In genomic region chr17:79894054-79894453, GRCm38 (mm10) we compare ENCODE assay signal across 8 mouse cellular contexts. TPM values are rescaled to one million over a fixed set of nuclear protein-coding genes. Genes with fewer than 3 reads are reported as not detected.
DNase-seq lines count a peak whose midpoint lies in the region; ATAC-seq lines count a peak whose summit lies in the region.

No protein-coding gene starts in this region.

- no peaks in the 10 kb centered on the region for H3K36me3 ChIP-seq in kidney, embryonic 14.5 days (ENCODE audit: control insufficient read depth, insufficient read depth, low read length)
- H3K36me3 ChIP-seq in hindbrain, embryonic 15.5 days: no peaks in the 10 kb centered on the region
- H3K36me3 ChIP-seq in midbrain, embryonic 14.5 days (ENCODE audit: control insufficient read depth, insufficient read depth, low read length): no peaks in the 10 kb centered on the region

- peak overlapping the region; percentile 23; the same call in 1 of the 2 replicates for H3K9ac ChIP-seq in kidney, embryonic 14.5 days (ENCODE audit: low read depth, low read length)
- H3K9ac ChIP-seq in hindbrain, embryonic 15.5 days: no peak overlapping the region; the same call in 1 of the 2 replicates
- H3K9ac ChIP-seq in midbrain, embryonic 14.5 days (replicated peaks; ENCODE audit: low read length): no peak overlapping the region

- H3K4me1 ChIP-seq in kidney, embryonic 14.5 days (ENCODE audit: control insufficient read depth, insufficient read depth, low read length): peaks cover 21% of the 10 kb centered on the region
- peaks cover 21% of the 10 kb centered on the region for H3K4me1 ChIP-seq in brown adipose tissue, adult 24 weeks (ENCODE audit: control insufficient read depth, insufficient read depth, insufficient read length, low read length)
- H3K4me1 ChIP-seq in hindbrain, embryonic 15.5 days (replicated peaks): peaks cover 26% of the 10 kb centered on the region
- peaks cover 14% of the 10 kb centered on the region for H3K4me1 ChIP-seq in midbrain, embryonic 14.5 days (ENCODE audit: control insufficient read depth, insufficient read depth, low read length)

- H3K9me3 ChIP-seq in kidney, embryonic 14.5 days (ENCODE audit: control insufficient read depth, low read length): no peaks in the 10 kb centered on the region
- no peaks in the 10 kb centered on the region for H3K9me3 ChIP-seq in hindbrain, embryonic 15.5 days
- no peaks in the 10 kb centered on the region for H3K9me3 ChIP-seq in midbrain, embryonic 14.5 days (ENCODE audit: control insufficient read depth, low read length)

- peak overlapping the region; percentile 89 for H3K4me2 ChIP-seq in kidney, embryonic 14.5 days (replicated peaks; ENCODE audit: low read depth, low read length)
- peak overlapping the region; percentile 66 for H3K4me2 ChIP-seq in hindbrain, embryonic 15.5 days
- H3K4me2 ChIP-seq in midbrain, embryonic 14.5 days (ENCODE audit: low read length): peak overlapping the region; percentile 75

- H3K4me3 ChIP-seq in kidney, embryonic 14.5 days (ENCODE audit: low read length): peak overlapping the region; percentile 94
- H3K4me3 ChIP-seq in brown adipose tissue, adult 24 weeks (ENCODE audit: insufficient read depth, low read depth, low read length): peak overlapping the region; percentile 39
- H3K4me3 ChIP-seq in hindbrain, embryonic 15.5 days: peak overlapping the region; percentile 89
- H3K4me3 ChIP-seq in midbrain, embryonic 14.5 days (replicated peaks; ENCODE audit: low read depth, low read length): no peak overlapping the region; the same call in 1 of the 2 replicates

- WGBS in kidney, embryonic 14.5 days: 54% methylated on average over 4 of the region's 4 CpGs
- WGBS in hindbrain, embryonic 15.5 days: 67% methylated on average over 4 of the region's 4 CpGs
- 73% methylated on average over 4 of the region's 4 CpGs for WGBS in midbrain, embryonic 14.5 days

- peaks cover 4% of the 10 kb centered on the region; the same call in 1 of the 2 replicates for H3K27me3 ChIP-seq in kidney, embryonic 14.5 days (ENCODE audit: control insufficient read depth, insufficient read depth, low read length)
- peaks cover 12% of the 10 kb centered on the region for H3K27me3 ChIP-seq in hindbrain, embryonic 15.5 days
- peaks cover 10% of the 10 kb centered on the region; the same call in 1 of the 2 replicates for H3K27me3 ChIP-seq in midbrain, embryonic 14.5 days (ENCODE audit: control insufficient read depth, insufficient read depth, low read length)

- H3K27ac ChIP-seq in kidney, embryonic 14.5 days (ENCODE audit: low read depth, low read length): no peak overlapping the region
- H3K27ac ChIP-seq in brown adipose tissue, adult 24 weeks (replicated peaks; ENCODE audit: low read depth, low read length): peak overlapping the region; percentile 76
- H3K27ac ChIP-seq in hindbrain, embryonic 15.5 days (replicated peaks): no peak overlapping the region
- no peak overlapping the region for H3K27ac ChIP-seq in midbrain, embryonic 14.5 days (replicated peaks; ENCODE audit: low read depth, low read length)

- ATAC-seq in kidney, embryonic 14.5 days (ENCODE audit: low FRiP score, low TSS enrichment): no peak
- ATAC-seq in hindbrain, embryonic 15.5 days (ENCODE audit: low FRiP score, low read depth): no peak
- ATAC-seq in midbrain, embryonic 14.5 days (ENCODE audit: low FRiP score, low TSS enrichment): no peak

- no peak for DNase-seq in kidney, adult 11 months
- no peak for DNase-seq in midbrain, embryonic 14.5 days
- no peak for DNase-seq in right cerebral cortex, postnatal 36 days (ENCODE audit: low spot score in 2 of 2)
- DNase-seq in urinary bladder, postnatal 36 days (ENCODE audit: low spot score in 2 of 2): no peak
- DNase-seq in natural killer cell, adult 2 months (ENCODE audit: low spot score in 2 of 2): no peak

RNA-seq across cellular contexts. Expression of gene Atl2, which starts 1.9 kb away (rescaled TPM):
- 27.8 and 41.8 TPM in 2 replicates for polyA plus RNA-seq in kidney, embryonic 14.5 days (2014; fragmentation: Nextera tagmentation; extraction: Ambion mirVana)
- 38.1 and 50.5 TPM in 2 replicates for polyA plus RNA-seq in brown adipose tissue, adult 24 weeks (2012; ENCODE audit: insufficient read depth, insufficient read length, missing spikeins)
- 34.2 and 35.5 TPM in 2 replicates for polyA plus RNA-seq in hindbrain, embryonic 15.5 days (2015; fragmentation: Nextera tagmentation; extraction: Ambion mirVana)
- 30.3 and 37.6 TPM in 2 replicates for polyA plus RNA-seq in midbrain, embryonic 14.5 days (2014; fragmentation: Nextera tagmentation; extraction: Ambion mirVana)
